Mouse (Mus musculus) hindbrain, embryonic 15.5 days (tissue): ENCODE measurements around the gene Tbx18. TPM values are rescaled to one million over a fixed set of nuclear protein-coding genes. Genes with fewer than 3 reads are reported as not detected.

Source experiments
- ATAC-seq: fragments of 200-750 bp; cut with Nextera tagmentation; 2 replicates; pipeline ENCODE4 v1.8.0; 2017; ENCODE audit warnings: low read depth, moderate number of reproducible peaks, moderate TSS enrichment; ENCODE audit not compliant: low FRiP score
- H3K27ac ChIP-seq: fragments of 300-500 bp; sonication (generic); replicated peaks from 2 replicates; pipeline ENCODE4 v1.5.1; 2015; ENCODE audit warnings: mild to moderate bottlenecking, inconsistent platforms
- H3K27me3 ChIP-seq: fragments of 300-500 bp; sonication (generic); 2 replicates; pipeline ENCODE4 v1.6.1; 2015; ENCODE audit warnings: control low read depth, inconsistent platforms
- H3K36me3 ChIP-seq: fragments of 300-500 bp; sonication (generic); 2 replicates; pipeline ENCODE4 v1.6.1; 2015; ENCODE audit warnings: control low read depth, inconsistent platforms
- H3K4me1 ChIP-seq: fragments of 300-500 bp; sonication (generic); replicated peaks from 2 replicates; pipeline ENCODE4 v1.6.1; 2015; ENCODE audit warnings: control low read depth, inconsistent platforms
- H3K4me2 ChIP-seq: fragments of 300-500 bp; sonication (generic); 2 replicates; pipeline ENCODE4 v1.6.1; 2015; ENCODE audit warnings: moderate library complexity, mild to moderate bottlenecking, inconsistent platforms
- H3K4me3 ChIP-seq: fragments of 300-500 bp; sonication (generic); 2 replicates; pipeline ENCODE4 v1.5.1; 2015; ENCODE audit warnings: mild to moderate bottlenecking, inconsistent platforms
- H3K9ac ChIP-seq: fragments of 300-500 bp; sonication (generic); 2 replicates; pipeline ENCODE4 v1.6.1; 2015; ENCODE audit warnings: inconsistent platforms
- H3K9me3 ChIP-seq: fragments of 300-500 bp; sonication (generic); 2 replicates; pipeline ENCODE4 v1.6.1; 2016; ENCODE audit warnings: control low read depth, inconsistent platforms
- WGBS: fragments of 180-500 bp; shearing (Covaris S2); methylation state at CpG from one replicate; pipeline ENCODE4 v1.1.7; 2015; 5-methylcytosine and 5-hydroxymethylcytosine counted together
- polyA plus RNA-seq: library from polyadenylated mRNA; unstranded; fragments of >200 nt; fragmentation: Nextera tagmentation; extraction: Ambion mirVana; gene quantifications from 2 replicates; pipeline ENCODE4 v1.2.1, GENCODE M21; 2015

Tbx18 gene
- polyA plus RNA-seq, result 1.7 and 2.5 TPM in 2 replicates

GRCm38 (mm10) chr9:87730961-87731535 is at the start of gene Tbx18:
Gene Tbx18 (minus strand): TSS chr9:87731260.
- ATAC-seq, result peak; percentile 82

GRCm38 (mm10) chr9:87773951-87774350 is 42.9 kb upstream of the Tbx18 start:
- ATAC-seq, result no peak
- H3K27me3 ChIP-seq, result no peaks in the 10 kb centered on the region
- no peak overlapping the region for H3K4me3 ChIP-seq
- H3K4me1 ChIP-seq, result no peaks in the 10 kb centered on the region
- H3K27ac ChIP-seq, result no peak overlapping the region
- 74% methylated on average over 2 of the region's 2 CpGs for WGBS
- H3K36me3 ChIP-seq, result no peaks in the 10 kb centered on the region
- no peak overlapping the region for H3K4me2 ChIP-seq
- no peak overlapping the region for H3K9ac ChIP-seq
- no peaks in the 10 kb centered on the region for H3K9me3 ChIP-seq

More at GRCm38 (mm10) chr9:87730961-87731535, at the start of gene Tbx18:
- WGBS, result under 1% methylated on average over 27 of the region's 27 CpGs
- Histone ChIP-seq H3K4me2 (peak within 1 kb of the TSS; percentile 72), H3K27me3 (peaks cover 75% of the 10 kb centered on the region), H3K27ac (no peak within 1 kb of the TSS), H3K4me3 (peak within 1 kb of the TSS; percentile 38), H3K9ac (peak within 1 kb of the TSS; percentile 25; the same call in 1 of the 2 replicates), H3K36me3 (no peaks in the 10 kb centered on the region), H3K9me3 (no peaks in the 10 kb centered on the region), H3K4me1 (peaks cover 22% of the 10 kb centered on the region)

DNA sequence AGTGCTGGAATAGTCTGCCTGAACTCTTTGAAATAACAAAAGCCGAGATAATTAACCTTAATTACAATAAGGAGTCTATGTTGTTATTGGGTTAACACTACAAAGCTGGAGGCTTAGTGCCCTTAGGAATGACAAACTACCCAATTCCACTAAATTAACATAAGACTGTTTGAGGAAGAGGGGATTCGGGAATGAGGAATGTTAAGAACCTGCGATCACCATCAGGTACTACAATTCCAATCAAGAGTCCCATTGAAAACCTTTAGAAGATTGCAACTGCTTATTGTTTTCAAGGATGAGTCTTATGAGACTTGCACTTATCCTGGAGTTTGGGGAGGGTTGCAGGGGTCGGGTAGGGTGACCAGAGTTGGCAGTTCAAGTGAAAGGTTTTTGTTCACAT is 24.6 kb upstream of the Tbx18 start:
- Histone ChIP-seq H3K9ac (no peak overlapping the region), H3K9me3 (no peaks in the 10 kb centered on the region), H3K27me3 (no peaks in the 10 kb centered on the region), H3K27ac (no peak overlapping the region), H3K4me2 (no peak overlapping the region), H3K4me3 (no peak overlapping the region), H3K4me1 (no peaks in the 10 kb centered on the region), H3K36me3 (no peaks in the 10 kb centered on the region)
- no peak for ATAC-seq
- WGBS, result 76% methylated on average over 4 of the region's 4 CpGs

DNA sequence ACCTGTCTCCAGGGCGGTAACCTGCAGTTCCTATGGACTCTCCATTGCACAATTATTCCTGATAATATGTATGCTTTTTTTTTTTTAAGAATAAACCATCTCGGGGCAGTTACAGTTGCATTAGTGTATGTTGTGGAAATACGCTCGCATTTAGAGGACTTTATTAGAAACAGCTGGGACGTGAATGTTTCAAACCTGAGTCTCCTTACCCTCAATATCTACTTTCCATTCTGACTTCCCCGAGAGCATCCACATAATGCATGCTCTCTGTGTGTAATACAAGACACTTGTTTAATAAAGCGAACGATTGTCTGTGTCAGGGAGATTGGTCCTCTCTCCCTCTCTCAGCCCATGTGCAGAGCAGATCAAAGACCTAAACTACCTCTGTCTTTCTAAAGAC is 10.5 kb upstream of the Tbx18 start:
- H3K4me3 ChIP-seq, result no peak overlapping the region
- peaks cover 14% of the 10 kb centered on the region for H3K4me1 ChIP-seq
- 83% methylated on average over 8 of the region's 8 CpGs for WGBS
- no peak overlapping the region for H3K27ac ChIP-seq
- ATAC-seq, result no peak
- no peak overlapping the region for H3K9ac ChIP-seq
- H3K36me3 ChIP-seq, result no peaks in the 10 kb centered on the region
- H3K4me2 ChIP-seq, result no peak overlapping the region
- no peaks in the 10 kb centered on the region for H3K9me3 ChIP-seq
- H3K27me3 ChIP-seq, result peaks cover 68% of the 10 kb centered on the region

DNA sequence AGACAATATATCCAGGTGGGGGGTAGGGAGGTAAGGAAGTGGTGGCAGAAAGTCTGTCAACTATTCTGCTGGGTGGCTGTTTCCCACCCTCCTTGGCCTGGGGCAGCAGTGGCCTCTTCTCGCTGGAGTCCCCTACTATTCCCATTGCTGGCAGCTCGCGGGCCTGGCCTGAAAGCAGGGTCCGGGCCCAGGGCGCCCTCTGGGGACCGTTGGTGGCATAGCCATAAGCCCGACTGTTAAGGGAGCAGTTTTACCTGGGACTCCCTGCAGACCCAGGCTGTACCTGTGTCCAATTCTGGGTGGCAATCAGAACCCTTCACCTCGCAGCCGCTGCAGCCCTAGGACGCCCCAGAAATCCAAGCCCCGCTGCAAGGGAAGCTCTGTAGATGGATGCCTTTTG is 9.6 kb upstream of the Tbx18 start:
- 4% methylated on average over 11 of the region's 11 CpGs for WGBS

DNA sequence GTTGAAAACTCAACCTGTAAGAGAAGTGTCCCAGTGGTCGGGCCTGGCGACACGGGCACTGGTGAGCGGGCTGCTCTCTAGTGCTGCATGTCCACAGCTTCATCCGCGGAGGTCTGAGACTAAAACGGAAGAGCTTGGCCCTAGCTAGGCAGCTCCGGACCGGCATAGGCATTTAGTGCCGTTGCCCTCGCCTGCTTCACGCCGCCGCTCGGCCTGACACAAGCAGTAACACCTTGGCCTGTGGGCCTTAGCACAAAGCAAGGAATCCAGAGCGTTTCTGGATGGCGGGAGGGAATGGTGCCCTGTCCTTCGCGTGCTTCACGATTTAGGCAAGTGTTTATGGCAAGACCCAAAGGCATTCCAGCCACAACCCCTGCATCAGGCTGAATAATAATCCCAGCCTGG is 9.2 kb upstream of the Tbx18 start:
- H3K4me3 ChIP-seq, result peak overlapping the region; percentile 13; the same call in 1 of the 2 replicates
- no peaks in the 10 kb centered on the region for H3K36me3 ChIP-seq
- no peak overlapping the region for H3K9ac ChIP-seq
- peaks cover 81% of the 10 kb centered on the region for H3K27me3 ChIP-seq
- H3K27ac ChIP-seq, result no peak overlapping the region
- H3K9me3 ChIP-seq, result no peaks in the 10 kb centered on the region
- ATAC-seq, result peak; percentile 52
- under 1% methylated on average over 20 of the region's 20 CpGs for WGBS
- peak overlapping the region; percentile 36 for H3K4me2 ChIP-seq
- peaks cover 14% of the 10 kb centered on the region for H3K4me1 ChIP-seq

More for the DNA sequence above, 9.6 kb upstream of the Tbx18 start:
- Histone ChIP-seq H3K36me3 (no peaks in the 10 kb centered on the region), H3K9me3 (no peaks in the 10 kb centered on the region), H3K4me2 (peak overlapping the region; percentile 36), H3K27me3 (peaks cover 76% of the 10 kb centered on the region), H3K4me3 (peak overlapping the region; percentile 13; the same call in 1 of the 2 replicates), H3K4me1 (peaks cover 14% of the 10 kb centered on the region), H3K27ac (no peak overlapping the region), H3K9ac (no peak overlapping the region)
- peak; percentile 83 for ATAC-seq

- Histone ChIP-seq H3K27me3 (peaks cover 87% of the 10 kb centered on the region), H3K9ac (no peak overlapping the region), H3K4me3 (peak overlapping the region; percentile 17), H3K27ac (no peak overlapping the region), H3K4me1 (peaks cover 14% of the 10 kb centered on the region), H3K4me2 (peak overlapping the region; percentile 36), H3K9me3 (no peaks in the 10 kb centered on the region), H3K36me3 (no peaks in the 10 kb centered on the region)
- ATAC-seq, result peak; percentile 49
- under 1% methylated on average over 41 of the region's 41 CpGs for WGBS
Measured at GRCm38 (mm10) chr9:87739543-87740161, 8.6 kb upstream of the Tbx18 start.

DNA sequence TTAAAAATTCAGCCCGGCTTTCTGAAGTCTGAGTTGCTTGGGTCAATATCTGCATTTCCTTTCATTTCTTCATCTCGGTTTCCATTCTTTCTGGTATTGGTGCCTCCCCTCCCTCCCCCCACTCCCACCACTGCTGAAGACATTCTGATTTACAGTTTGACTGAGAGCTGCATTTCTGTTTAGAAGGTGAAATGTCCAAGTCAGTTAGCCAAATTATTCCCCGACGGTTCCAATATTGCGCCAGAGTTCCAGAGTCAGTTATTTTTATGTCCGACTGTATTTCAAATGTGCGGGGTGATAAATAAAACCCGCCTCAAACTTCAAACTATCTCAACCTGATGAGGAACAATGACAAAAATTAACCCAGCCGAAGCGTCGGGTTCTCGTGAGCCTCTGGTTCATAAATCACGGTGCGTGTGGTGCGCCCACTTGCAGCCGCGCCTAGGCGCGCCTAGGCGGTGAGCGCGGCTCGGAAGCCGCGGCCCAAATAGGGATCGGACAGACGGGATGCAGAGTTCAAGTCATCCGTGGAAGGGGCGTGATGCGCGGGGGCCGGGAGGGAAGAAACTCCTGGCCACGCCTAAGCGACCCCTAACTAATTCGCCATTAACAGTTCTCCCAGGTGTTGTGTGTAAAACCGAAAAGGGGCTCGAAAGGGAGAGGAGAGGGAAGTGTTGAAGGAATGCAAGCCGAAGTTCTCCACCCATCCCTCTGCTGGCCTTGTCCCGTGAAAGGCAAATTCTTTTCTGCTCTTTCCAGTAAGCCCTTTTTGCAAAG is 7.9 kb upstream of the Tbx18 start:
- WGBS, result under 1% methylated on average over 39 of the region's 39 CpGs
- ATAC-seq, result no peak
- Histone ChIP-seq H3K4me3 (peak overlapping the region; percentile 17; the same call in 1 of the 2 replicates), H3K9ac (no peak overlapping the region), H3K9me3 (no peaks in the 10 kb centered on the region), H3K27ac (no peak overlapping the region), H3K36me3 (no peaks in the 10 kb centered on the region), H3K4me1 (peaks cover 14% of the 10 kb centered on the region), H3K4me2 (peak overlapping the region; percentile 36), H3K27me3 (peaks cover 92% of the 10 kb centered on the region)

- peaks cover 90% of the 10 kb centered on the region for H3K27me3 ChIP-seq
- ATAC-seq, result no peak
- H3K9me3 ChIP-seq, result no peaks in the 10 kb centered on the region
- under 1% methylated on average over 13 of the region's 13 CpGs for WGBS
- H3K4me1 ChIP-seq, result peaks cover 14% of the 10 kb centered on the region
- no peak overlapping the region for H3K4me3 ChIP-seq
- no peaks in the 10 kb centered on the region for H3K36me3 ChIP-seq
- no peak overlapping the region for H3K9ac ChIP-seq
- H3K4me2 ChIP-seq, result no peak overlapping the region
- H3K27ac ChIP-seq, result no peak overlapping the region
Measured at GRCm38 (mm10) chr9:87738123-87738522, 7.1 kb upstream of the Tbx18 start.

DNA sequence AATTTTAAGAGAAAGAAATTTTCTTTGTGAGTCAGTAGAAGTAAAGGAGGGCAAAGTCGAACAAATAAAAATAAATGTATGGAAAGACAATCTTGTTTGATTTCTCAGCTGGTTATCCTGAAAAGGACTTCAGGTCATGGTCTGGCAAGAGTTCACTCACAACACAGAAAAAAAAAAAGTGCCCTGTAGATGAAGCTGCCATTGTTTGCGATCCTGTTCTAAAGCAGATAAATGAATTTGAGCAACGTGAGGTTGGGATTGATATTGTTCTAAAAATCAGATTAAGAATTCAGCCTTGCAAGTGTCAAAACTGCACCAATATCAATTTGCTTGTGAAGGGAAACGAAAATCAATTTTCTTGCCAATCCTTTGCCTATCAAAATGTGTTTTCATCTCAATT is 6.2 kb upstream of the Tbx18 start:
- Histone ChIP-seq H3K27ac (no peak overlapping the region), H3K27me3 (peaks cover 90% of the 10 kb centered on the region), H3K4me2 (no peak overlapping the region), H3K9ac (no peak overlapping the region), H3K9me3 (no peaks in the 10 kb centered on the region), H3K4me1 (peaks cover 14% of the 10 kb centered on the region), H3K36me3 (no peaks in the 10 kb centered on the region), H3K4me3 (no peak overlapping the region)
- WGBS, result 6% methylated on average over 4 of the region's 4 CpGs
- ATAC-seq, result no peak

DNA sequence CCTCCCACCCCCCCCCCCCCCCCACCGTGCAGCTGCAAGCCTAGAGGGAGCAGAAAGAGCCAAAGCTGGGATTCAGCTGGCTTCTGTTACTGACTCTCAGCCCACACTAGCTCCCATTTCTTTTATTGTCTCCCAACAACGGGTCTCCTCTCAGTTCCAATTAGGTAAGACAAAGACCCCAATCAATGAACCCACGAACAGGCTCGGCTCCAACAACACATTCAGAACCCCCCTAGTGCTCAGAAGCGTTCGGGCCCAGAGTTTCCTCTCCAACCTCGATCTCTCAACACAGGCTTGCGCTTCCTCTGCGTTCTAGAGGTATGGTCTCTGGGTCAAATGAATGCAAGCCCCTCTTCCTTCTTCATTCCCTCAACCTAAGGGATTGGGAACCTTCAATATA is 4.0 kb upstream of the Tbx18 start:
- 2% methylated on average over 9 of the region's 9 CpGs for WGBS
- ATAC-seq, result no peak

DNA sequence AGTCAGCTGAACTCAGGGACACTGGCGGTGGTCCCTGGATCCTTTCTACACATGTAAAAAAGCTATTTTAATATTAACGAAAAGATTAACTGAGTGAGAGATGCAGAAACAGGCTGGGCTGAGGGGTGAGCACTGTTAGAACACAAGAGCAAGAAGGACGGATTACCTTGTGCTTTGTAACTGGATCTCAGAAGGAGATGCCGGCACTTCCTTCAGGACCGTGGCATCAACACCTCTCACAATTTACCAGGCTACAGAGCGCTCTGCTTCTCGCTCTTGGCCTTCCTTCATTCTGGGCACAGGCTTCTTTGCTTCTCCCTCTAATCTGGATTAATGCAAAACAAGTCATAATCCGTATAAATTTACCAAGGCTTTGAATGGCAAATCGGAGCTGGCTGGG is 3.6 kb upstream of the Tbx18 start:
- H3K4me1 ChIP-seq, result peaks cover 21% of the 10 kb centered on the region
- 4% methylated on average over 9 of the region's 9 CpGs for WGBS
- H3K36me3 ChIP-seq, result no peaks in the 10 kb centered on the region
- ATAC-seq, result no peak
- no peaks in the 10 kb centered on the region for H3K9me3 ChIP-seq
- no peak overlapping the region for H3K9ac ChIP-seq
- H3K27me3 ChIP-seq, result peaks cover 82% of the 10 kb centered on the region
- no peak overlapping the region for H3K4me2 ChIP-seq
- no peak overlapping the region for H3K27ac ChIP-seq
- H3K4me3 ChIP-seq, result no peak overlapping the region

More for the DNA sequence above, 4.0 kb upstream of the Tbx18 start:
- Histone ChIP-seq H3K4me1 (peaks cover 21% of the 10 kb centered on the region), H3K36me3 (no peaks in the 10 kb centered on the region), H3K4me3 (no peak overlapping the region), H3K9me3 (no peaks in the 10 kb centered on the region), H3K27me3 (peaks cover 81% of the 10 kb centered on the region), H3K4me2 (no peak overlapping the region), H3K9ac (no peak overlapping the region), H3K27ac (no peak overlapping the region)
